Mouse (Mus musculus): ENCODE measurements around the gene Nr1h2. TPM values are rescaled to one million over a fixed set of nuclear protein-coding genes. Genes with fewer than 3 reads are reported as not detected.

Nr1h2 gene
- polyA plus RNA-seq, 1 experiment from 2014 or later = 74.6 TPM

DNA sequence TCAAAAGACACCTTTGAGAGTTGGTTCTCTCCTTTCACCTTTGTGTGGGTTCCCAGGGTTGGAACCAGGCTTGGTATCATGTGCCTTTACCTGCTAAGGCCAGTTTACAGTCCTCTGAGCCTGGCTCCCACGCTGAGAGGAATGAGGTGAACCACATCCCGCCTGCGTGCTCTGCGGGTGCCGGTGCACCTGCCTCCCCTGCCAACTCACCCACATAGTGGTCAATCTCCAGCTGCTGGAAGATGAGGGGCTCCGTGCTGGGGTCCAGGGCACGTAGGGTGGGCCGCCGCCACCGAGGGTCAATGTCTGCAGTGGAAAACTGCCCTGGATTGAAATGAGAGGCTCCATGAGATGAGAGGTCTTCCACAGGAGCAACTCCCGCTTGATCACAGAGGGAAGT is 11.2 kb downstream of the Nr1h2 start:
- no peak for DNase-seq (ENCODE audit: extremely low spot score, low spot score)
- Histone ChIP-seq H3K4me3 (no peak overlapping the region), H3K27me3 (ENCODE audit: poor library complexity, severe bottlenecking) (no peaks in the 10 kb centered on the region), H3K36me3 (replicated peaks) (peaks cover 92% of the 10 kb centered on the region), H3K27ac (no peak overlapping the region), H3K4me1 (peaks cover 9% of the 10 kb centered on the region), H3K9me3 (peaks cover 9% of the 10 kb centered on the region; the same call in 1 of the 2 replicates)
- 94% methylated on average over 11 of the region's 11 CpGs for WGBS

DNA sequence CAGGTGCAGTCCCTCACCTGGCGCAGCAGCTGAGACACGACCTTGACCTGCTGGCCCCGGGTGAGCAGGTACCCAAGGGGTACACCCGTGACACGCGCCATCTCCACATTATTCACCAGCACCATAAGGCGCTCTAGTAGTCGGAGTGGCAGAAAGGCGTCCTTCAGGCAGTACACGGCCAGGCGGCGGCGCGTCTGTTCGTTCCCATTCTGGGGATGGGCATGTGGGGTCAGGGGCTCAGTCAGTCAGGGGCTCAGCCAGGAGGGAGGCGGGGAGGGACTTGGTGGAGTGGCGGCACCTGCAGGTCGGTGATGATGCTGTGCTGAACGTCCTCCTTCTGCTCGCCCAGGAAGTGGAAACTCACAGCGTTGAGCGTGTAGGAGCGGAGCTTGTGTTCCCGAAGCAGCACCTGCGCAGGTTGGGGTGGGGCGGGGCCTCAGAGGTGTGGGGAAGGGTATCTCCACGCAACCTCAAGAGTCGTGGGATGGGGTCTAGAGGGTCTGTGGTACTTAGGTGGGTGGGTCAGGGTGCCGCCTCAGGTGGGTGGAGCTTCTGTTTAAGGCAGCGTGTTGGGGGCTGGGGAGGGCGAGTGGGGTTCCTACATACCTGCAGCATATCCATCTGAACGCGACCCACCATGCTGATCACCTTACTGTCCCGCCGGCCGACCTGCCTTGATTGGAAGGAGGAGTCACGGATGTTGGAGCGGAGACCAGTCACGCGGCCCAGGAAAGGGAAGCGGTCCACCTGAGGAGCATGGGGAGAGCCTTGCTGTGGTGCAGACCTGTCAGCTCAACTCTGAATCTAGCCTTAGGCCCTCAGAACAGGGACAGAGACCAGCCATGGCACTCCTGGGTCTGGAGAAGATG is 14.8 kb downstream of the Nr1h2 start:
- H3K27ac ChIP-seq = no peak overlapping the region
- H3K4me3 ChIP-seq = no peak overlapping the region
- DNase-seq (ENCODE audit: extremely low spot score, low spot score) = no peak
- no peaks in the 10 kb centered on the region for H3K9me3 ChIP-seq
- WGBS = 92% methylated on average over 41 of the region's 41 CpGs
- H3K27me3 ChIP-seq (ENCODE audit: poor library complexity, severe bottlenecking) = no peaks in the 10 kb centered on the region
- H3K4me1 ChIP-seq = no peaks in the 10 kb centered on the region
- H3K36me3 ChIP-seq (replicated peaks) = peaks cover 100% of the 10 kb centered on the region

DNA sequence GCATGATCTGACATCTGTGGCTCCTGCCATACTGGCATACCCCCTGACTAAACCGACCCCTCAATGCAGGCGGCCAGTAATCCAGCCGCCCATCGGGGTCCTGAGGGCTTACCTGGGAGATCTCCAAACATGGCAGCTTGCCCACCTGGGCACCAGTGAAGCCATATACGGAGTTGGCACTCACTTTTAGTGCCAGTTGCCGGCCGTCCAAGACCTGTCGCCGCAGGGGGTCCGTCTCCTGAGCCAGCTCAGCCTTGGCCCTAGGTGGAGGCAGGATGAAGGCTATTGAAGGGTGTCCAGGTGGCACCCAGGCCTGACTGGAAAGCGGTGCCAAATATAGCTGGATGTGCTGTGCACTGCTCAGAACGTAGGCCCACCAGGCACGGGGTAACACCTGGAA is 16.3 kb downstream of the Nr1h2 start:
- DNase-seq (ENCODE audit: extremely low spot score, low spot score) = no peak
- H3K4me1 ChIP-seq = no peaks in the 10 kb centered on the region
- peaks cover 100% of the 10 kb centered on the region for H3K36me3 ChIP-seq (replicated peaks)
- WGBS = 94% methylated on average over 13 of the region's 13 CpGs
- H3K27me3 ChIP-seq (ENCODE audit: poor library complexity, severe bottlenecking) = no peaks in the 10 kb centered on the region
- no peak overlapping the region for H3K4me3 ChIP-seq
- no peaks in the 10 kb centered on the region for H3K9me3 ChIP-seq
- no peak overlapping the region for H3K27ac ChIP-seq

DNA sequence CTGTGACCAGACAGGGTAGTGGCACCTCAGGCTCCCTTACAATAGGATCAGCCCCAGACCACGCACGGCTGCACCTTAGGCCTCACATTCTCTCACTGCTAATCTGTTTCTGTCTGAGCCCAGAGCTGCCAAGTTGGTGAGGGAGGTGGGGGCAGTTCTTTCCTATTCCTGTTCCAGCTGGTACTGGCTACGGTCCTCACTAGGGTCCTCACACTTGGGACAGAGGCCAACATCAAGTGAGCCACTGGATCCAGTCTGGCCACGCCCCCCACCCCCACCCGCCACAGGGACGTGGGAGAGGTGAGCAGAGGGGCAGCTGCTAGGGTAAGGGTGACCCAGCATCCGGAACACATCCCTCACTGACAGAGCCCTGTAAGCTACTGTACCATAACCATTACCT is 16.7 kb downstream of the Nr1h2 start:
- no peaks in the 10 kb centered on the region for H3K9me3 ChIP-seq
- H3K4me1 ChIP-seq = no peaks in the 10 kb centered on the region
- H3K4me3 ChIP-seq = no peak overlapping the region
- H3K27me3 ChIP-seq (ENCODE audit: poor library complexity, severe bottlenecking) = no peaks in the 10 kb centered on the region
- H3K36me3 ChIP-seq (replicated peaks) = peaks cover 100% of the 10 kb centered on the region
- H3K27ac ChIP-seq = no peak overlapping the region
- no peak for DNase-seq (ENCODE audit: extremely low spot score, low spot score)
- WGBS = 85% methylated on average over 7 of the region's 7 CpGs

DNA sequence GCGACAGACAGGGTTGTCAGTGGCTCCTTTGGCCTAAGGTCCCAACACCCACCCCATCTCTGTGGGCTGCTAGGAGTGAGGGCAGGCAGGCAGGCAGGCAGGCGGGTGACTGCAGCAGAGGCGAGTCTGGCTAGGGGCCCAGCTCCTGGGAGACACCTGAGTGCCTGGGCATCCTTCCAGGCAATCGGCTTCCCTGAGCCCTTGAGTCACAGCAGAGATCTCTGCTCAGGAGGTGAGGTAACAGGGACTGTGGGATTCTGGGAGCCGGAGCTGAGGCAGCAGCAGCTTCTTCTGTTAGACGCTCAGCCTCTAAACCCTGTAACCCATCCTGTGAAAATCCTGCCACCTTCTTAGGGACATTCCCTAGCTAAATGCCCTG is 17.2 kb downstream of the Nr1h2 start:
- H3K36me3 ChIP-seq (replicated peaks) = peaks cover 98% of the 10 kb centered on the region
- H3K4me3 ChIP-seq = no peak overlapping the region
- H3K27ac ChIP-seq = no peak overlapping the region
- no peaks in the 10 kb centered on the region for H3K4me1 ChIP-seq
- no peak for DNase-seq (ENCODE audit: extremely low spot score, low spot score)
- H3K9me3 ChIP-seq = no peaks in the 10 kb centered on the region
- WGBS = 97% methylated on average over 6 of the region's 6 CpGs
- H3K27me3 ChIP-seq (ENCODE audit: poor library complexity, severe bottlenecking) = no peaks in the 10 kb centered on the region

DNA sequence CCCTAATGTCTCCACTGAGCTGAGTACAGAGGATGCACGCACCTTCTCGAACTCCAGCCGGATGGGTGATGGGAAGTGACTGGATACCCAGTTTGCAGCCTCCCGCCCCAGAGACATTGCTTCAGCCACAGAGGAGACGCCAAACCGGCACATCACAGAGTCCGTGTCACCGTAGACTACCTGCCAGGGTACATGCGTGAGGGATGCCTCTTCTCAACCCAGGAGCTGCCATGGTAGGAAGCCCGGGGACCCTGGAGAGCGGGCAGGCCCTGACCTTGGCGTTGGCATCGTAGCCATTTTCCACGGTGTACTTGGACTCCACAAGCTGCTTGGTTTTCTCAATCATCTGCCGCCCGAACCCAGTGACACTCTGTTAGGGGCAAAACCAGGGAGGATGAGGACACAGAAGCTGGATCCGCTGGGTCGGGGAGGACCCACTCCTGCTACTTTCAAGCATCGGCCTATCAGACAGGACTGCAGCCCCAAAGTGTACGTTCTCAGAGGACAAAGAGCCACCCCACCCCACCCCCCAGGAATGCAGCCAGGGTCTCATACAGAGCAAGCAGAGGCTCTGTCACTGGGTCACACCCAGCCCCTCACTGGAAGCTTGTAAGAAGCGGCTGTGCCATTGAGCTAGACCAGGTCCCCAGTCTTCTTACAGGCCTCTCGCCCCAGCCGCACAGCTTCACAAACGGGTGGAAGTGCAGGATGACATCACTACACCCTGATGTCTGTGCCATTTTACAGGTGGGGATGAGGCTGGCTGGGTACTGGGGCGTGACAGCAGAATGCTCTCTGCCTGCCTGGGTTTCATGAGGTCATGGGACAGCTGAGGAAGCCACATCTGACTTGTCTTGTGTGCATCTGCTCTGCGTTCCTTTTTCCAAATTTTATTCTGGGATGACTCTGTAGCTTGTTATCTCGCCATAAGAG is 17.8 kb downstream of the Nr1h2 start:
- no peak for DNase-seq (ENCODE audit: extremely low spot score, low spot score)
- no peaks in the 10 kb centered on the region for H3K27me3 ChIP-seq (ENCODE audit: poor library complexity, severe bottlenecking)
- H3K9me3 ChIP-seq = no peaks in the 10 kb centered on the region
- no peak overlapping the region for H3K4me3 ChIP-seq
- WGBS = 94% methylated on average over 27 of the region's 27 CpGs
- H3K4me1 ChIP-seq = no peaks in the 10 kb centered on the region
- no peak overlapping the region for H3K27ac ChIP-seq
- peaks cover 91% of the 10 kb centered on the region for H3K36me3 ChIP-seq (replicated peaks)

DNA sequence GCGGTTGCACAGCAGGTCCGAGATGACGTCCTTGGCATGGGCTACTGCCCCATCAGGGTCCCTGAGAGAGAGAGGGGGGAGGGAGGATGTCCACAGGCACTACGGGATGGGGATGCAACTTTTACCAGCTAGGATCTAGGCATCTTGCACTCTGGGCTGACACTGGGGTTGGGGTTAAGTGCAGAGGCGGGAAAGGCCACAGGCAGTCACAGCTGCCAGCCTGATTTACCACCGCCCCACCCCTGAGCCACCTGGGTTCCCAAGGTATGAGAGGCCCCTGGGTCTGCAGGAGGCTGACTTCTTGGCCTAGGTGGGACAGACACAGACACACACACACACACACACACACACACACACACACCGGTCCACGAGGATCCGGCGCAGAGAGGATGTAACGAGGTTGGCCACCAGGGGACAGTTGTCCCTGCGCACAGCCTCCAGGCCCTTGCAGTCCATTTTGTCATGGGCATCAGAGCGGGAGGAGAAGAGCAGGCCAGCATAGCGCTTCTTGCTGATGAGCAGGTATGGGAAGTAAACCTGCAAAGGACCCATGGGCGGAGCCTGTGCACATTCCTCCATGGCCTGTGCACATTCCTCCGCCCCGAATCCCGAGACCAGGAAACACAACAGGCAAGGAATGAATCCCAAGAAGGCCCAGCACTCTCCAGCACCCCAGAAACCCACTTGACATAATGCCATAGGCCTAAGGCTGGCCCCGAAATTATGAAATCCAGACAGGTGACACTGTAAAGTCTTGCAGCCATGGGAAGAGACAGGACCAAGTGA is 18.9 kb downstream of the Nr1h2 start:
- WGBS = 91% methylated on average over 19 of the region's 19 CpGs
- no peak for DNase-seq (ENCODE audit: extremely low spot score, low spot score)
- Histone ChIP-seq H3K27me3 (ENCODE audit: poor library complexity, severe bottlenecking) (peaks cover 5% of the 10 kb centered on the region), H3K27ac (no peak overlapping the region), H3K36me3 (replicated peaks) (peaks cover 80% of the 10 kb centered on the region), H3K9me3 (no peaks in the 10 kb centered on the region), H3K4me1 (no peaks in the 10 kb centered on the region), H3K4me3 (no peak overlapping the region)

DNA sequence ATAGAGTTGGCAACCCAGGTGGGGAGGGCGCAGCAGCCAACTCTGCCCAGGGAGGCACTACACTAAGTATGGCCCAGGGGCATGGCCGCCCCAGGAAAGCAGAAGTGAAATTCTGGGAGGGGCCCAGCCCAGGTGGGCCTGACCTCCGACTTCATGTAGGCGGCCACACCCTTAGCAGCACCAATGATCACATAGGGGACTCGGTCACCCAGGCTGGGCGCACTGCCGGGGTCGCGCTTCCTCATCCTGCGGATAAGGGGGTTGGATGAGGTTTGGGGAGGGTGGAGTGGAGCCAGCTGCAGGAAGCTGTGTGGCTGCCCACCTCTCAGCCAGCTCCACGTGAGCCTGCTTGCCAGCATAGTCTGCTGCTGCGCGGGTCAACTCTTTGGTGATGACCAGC is 19.5 kb downstream of the Nr1h2 start:
- no peak overlapping the region for H3K27ac ChIP-seq
- WGBS = 91% methylated on average over 13 of the region's 13 CpGs
- H3K4me3 ChIP-seq = no peak overlapping the region
- no peaks in the 10 kb centered on the region for H3K4me1 ChIP-seq
- peaks cover 74% of the 10 kb centered on the region for H3K36me3 ChIP-seq (replicated peaks)
- H3K27me3 ChIP-seq (ENCODE audit: poor library complexity, severe bottlenecking) = peaks cover 11% of the 10 kb centered on the region
- no peaks in the 10 kb centered on the region for H3K9me3 ChIP-seq
- DNase-seq (ENCODE audit: extremely low spot score, low spot score) = no peak

DNA sequence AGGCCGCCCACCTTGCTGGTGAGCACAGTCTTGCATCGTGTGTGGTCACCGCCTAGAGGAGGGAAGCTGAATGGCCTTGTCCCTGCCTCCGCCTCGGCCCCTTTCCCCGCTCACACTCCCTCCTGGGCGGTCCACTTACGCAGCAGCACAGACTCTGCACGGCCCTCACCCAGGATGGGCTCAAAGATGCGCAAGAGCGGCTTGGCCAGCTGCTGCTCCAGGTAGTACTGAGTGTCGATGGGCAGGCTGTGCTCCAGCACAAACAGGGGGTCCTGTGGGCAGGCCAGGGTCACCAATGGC is 20.1 kb downstream of the Nr1h2 start:
- Histone ChIP-seq H3K9me3 (no peaks in the 10 kb centered on the region), H3K4me3 (no peak overlapping the region), H3K27ac (no peak overlapping the region), H3K27me3 (ENCODE audit: poor library complexity, severe bottlenecking) (peaks cover 16% of the 10 kb centered on the region), H3K4me1 (0 out of 2 replicates have a peak, but pooled peaks cover under 1% of the 10 kb centered on the region), H3K36me3 (replicated peaks) (peaks cover 69% of the 10 kb centered on the region)
- no peak for DNase-seq (ENCODE audit: extremely low spot score, low spot score)
- 78% methylated on average over 12 of the region's 12 CpGs for WGBS

DNA sequence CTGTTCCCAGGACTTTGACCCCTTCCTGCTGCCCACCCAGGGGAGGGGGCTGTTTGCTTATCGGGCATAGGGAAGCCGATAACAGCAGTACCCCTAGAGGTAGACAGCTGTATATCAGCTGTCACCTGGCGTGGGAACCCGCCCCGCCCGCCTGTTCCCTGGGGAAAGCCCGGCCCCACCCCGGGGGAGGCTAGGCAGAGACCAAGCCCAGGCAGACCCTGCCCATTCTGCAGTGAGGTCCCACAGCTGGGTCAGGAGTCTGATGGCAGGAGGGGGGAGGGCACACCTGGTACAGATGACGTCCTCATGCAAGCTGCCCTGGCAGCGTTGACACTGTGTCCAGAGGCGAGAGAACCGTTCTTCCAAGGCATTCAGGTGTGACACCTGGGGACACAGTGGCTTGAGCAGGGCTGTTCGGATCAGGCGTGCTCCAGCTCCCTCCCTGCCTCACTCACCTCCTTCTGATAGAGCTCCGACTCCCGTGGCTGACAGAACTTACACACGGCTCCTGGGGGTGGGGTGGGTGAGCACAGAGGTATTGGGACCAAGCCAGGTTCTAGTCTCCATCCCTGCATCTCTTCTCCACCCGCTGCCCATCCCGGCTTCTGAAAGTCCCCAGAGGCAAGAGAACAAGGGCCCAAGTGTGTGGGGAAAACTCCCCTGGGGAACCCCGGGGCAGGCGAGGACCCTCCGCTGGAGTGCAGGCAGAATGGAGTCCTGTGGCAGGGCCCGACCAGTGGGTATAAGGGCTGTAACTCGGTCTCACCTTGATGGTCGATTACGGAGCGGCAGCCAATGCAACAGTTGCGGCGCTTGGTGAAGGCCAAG is 20.6 kb downstream of the Nr1h2 start:
- no peaks in the 10 kb centered on the region for H3K9me3 ChIP-seq
- WGBS = 88% methylated on average over 29 of the region's 29 CpGs
- no peak overlapping the region for H3K27ac ChIP-seq
- peaks cover 63% of the 10 kb centered on the region for H3K36me3 ChIP-seq (replicated peaks)
- peaks cover 22% of the 10 kb centered on the region for H3K27me3 ChIP-seq (ENCODE audit: poor library complexity, severe bottlenecking)
- DNase-seq (ENCODE audit: extremely low spot score, low spot score) = no peak
- H3K4me3 ChIP-seq = no peak overlapping the region
- peaks cover 6% of the 10 kb centered on the region for H3K4me1 ChIP-seq

DNA sequence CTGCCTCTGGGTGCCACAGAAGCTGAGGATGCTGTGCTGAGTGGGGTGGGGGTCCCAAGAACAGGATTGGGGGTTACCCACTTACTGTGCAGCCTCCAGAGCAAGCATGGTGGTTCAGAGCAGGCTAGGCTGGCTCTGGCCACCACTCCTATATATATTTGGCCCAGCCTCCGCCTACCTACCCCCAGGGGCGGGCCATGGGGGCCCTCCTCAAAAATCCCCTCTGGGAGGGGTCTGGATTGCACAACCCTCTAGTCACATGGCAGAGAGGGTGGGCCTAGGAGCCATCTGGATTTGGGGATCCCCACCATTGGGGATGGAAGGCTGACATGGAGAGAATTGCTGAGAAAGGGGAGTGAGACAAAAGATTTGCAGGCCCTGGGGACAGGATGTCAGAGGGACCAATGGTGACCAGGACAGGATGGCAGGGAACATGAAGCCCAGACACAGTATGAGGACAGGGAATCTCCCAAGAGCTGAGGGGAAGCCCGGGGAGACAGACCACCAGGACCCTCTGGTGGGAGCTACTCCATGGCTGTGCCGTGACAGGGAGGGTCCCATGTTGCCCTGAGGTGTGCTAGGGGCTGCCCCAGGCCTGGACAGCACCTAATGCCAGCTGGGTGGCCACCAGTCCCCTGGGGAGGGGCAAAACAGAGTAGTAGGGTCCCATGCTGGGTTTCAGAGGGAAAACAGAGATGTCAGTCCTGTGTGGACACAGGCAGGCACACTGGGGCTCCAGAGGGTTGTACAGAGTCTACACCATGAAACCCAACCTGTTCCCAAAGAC is 21.6 kb downstream of the Nr1h2 start, which contains the start of gene Spib:
Spib (minus strand) TSS at position 126 of the 787 bp plus-strand sequence.
- H3K27ac ChIP-seq = no peak within 1 kb of the TSS
- peaks cover 32% of the 10 kb centered on the region for H3K27me3 ChIP-seq (ENCODE audit: poor library complexity, severe bottlenecking)
- peaks cover 15% of the 10 kb centered on the region for H3K4me1 ChIP-seq
- WGBS = 87% methylated on average over 4 of the region's 4 CpGs
- no peak for DNase-seq (ENCODE audit: extremely low spot score, low spot score)
- H3K4me3 ChIP-seq = no peak within 1 kb of the TSS
- H3K9me3 ChIP-seq = no peaks in the 10 kb centered on the region
- H3K36me3 ChIP-seq (replicated peaks) = peaks cover 53% of the 10 kb centered on the region

All from forebrain, embryonic 10.5 days (tissue).